Mouse (Mus musculus) heart, embryonic 14.5 days (tissue): ENCODE results near the gene Cavin3. TPM values are rescaled to one million over a fixed set of nuclear protein-coding genes. Genes with fewer than 3 reads are reported as not detected.
A peak's percentile ranks its signal among the peaks of the same experiment; 100 is the strongest.

ENCODE experiments used
- ATAC-seq: fragments of 200-750 bp; cut with Nextera tagmentation; 2 replicates; pipeline ENCODE4 v1.8.0; 2017; ENCODE audit warnings: low read depth, moderate TSS enrichment; ENCODE audit not compliant: insufficient number of reproducible peaks, insufficient read depth, low FRiP score
- H3K27ac ChIP-seq, 2 experiments: fragments of 200-500 bp in 1 of 2; fragments of 300-500 bp in 1 of 2; sonication (generic) in 1 of 2; replicated peaks in 1 of 2; 2 replicates each; pipeline ENCODE4 v1.5.1; 2012 to 2014; ENCODE audit warnings: low read depth in 2 of 2, low read length in 2 of 2, control low read depth in 1 of 2, mild to moderate bottlenecking in 1 of 2, mixed read lengths in 1 of 2; ENCODE audit not compliant: control insufficient read depth in 1 of 2, insufficient read depth in 1 of 2
- H3K27me3 ChIP-seq: fragments of 300-500 bp; sonication (generic); 2 replicates; pipeline ENCODE4 v1.6.1; 2014; ENCODE audit warnings: mild to moderate bottlenecking, low read length, control low read depth; ENCODE audit not compliant: control insufficient read depth, insufficient read depth
- H3K36me3 ChIP-seq: fragments of 300-500 bp; sonication (generic); 2 replicates; pipeline ENCODE4 v1.6.1; 2014; ENCODE audit warnings: mild to moderate bottlenecking, control low read depth, low read length, mixed read lengths; ENCODE audit not compliant: control insufficient read depth, insufficient read depth
- H3K4me1 ChIP-seq, 2 experiments: fragments of 200-500 bp in 1 of 2; fragments of 300-500 bp in 1 of 2; sonication (generic) in 1 of 2; 2 replicates each; pipeline ENCODE4 v1.6.1; 2012 to 2014; ENCODE audit warnings: low read length in 2 of 2, control low read depth in 1 of 2, mixed read lengths in 1 of 2; ENCODE audit not compliant: control insufficient read depth in 2 of 2, insufficient read depth in 2 of 2
- H3K4me2 ChIP-seq: fragments of 300-500 bp; sonication (generic); 2 replicates; pipeline ENCODE4 v1.6.1; 2014; ENCODE audit warnings: mild to moderate bottlenecking, low read length
- H3K4me3 ChIP-seq, 2 experiments: fragments of 200-500 bp in 1 of 2; fragments of 300-500 bp in 1 of 2; sonication (generic) in 1 of 2; 2 replicates each; pipeline ENCODE4 v1.5.1; 2012 to 2014; ENCODE audit warnings: low read length in 2 of 2, mild to moderate bottlenecking in 2 of 2, control low read depth in 1 of 2, low read depth in 1 of 2, moderate library complexity in 1 of 2; ENCODE audit not compliant: control insufficient read depth in 1 of 2, insufficient read depth in 1 of 2
- H3K9ac ChIP-seq: fragments of 300-500 bp; sonication (generic); 2 replicates; pipeline ENCODE4 v1.6.1; 2014; ENCODE audit warnings: mild to moderate bottlenecking, low read length
- H3K9me3 ChIP-seq: fragments of 300-500 bp; sonication (generic); 2 replicates; pipeline ENCODE4 v1.6.1; 2016; ENCODE audit warnings: low read length, control low read depth; ENCODE audit not compliant: control insufficient read depth
- WGBS: fragments of 180-500 bp; shearing (Covaris S2); extraction: QIAGEN DNeasy Blood & Tissue Kit; methylation state at CpG from one replicate; pipeline ENCODE4 v1.1.7; 2014; 5-methylcytosine and 5-hydroxymethylcytosine counted together
- polyA plus RNA-seq: library from polyadenylated mRNA; unstranded; fragments of >200 nt; fragmentation: Nextera tagmentation; extraction: Ambion mirVana; gene quantifications from 2 replicates; pipeline ENCODE4 v1.2.1, GENCODE M21; 2014

The Cavin3 gene
- polyA plus RNA-seq, 1 experiment from 2014 or later, result 99.0 TPM

DNA sequence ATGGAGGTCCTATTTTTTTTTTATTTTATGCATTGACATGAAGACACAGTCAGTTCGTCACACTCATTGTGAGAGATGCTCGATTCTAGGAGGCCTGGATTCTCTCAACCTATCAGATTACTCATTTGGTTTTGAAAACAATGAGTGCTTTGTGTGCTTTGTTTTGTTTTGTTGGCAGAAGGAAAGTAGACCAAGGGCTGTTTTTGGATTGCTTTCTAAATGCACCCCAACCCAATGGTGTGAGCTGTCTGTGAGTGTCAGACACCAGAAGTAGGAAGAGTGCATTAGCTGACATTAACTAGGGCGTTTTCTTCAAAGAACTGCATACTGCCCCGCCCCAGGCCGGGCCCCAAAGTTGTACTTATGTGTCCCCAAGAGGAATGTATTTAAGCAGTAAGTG lies 2.0 kb downstream of the Cavin3 start:
- Histone ChIP-seq H3K9me3 (no peaks in the 10 kb centered on the region), H3K27ac (peak overlapping the region in 1 of 2 experiments; percentile 71; a peak in 1 of 4 replicates), H3K4me1 (peaks cover 21 to 41% of the 10 kb centered on the region in 2 experiments), H3K9ac (peak overlapping the region; percentile 76; the same call in 1 of the 2 replicates), H3K27me3 (no peaks in the 10 kb centered on the region), H3K4me2 (peak overlapping the region; percentile 70), H3K36me3 (no peaks in the 10 kb centered on the region), H3K4me3 (peak overlapping the region in 1 of 2 experiments; percentile 46; a peak in 1 of 4 replicates)
- 54% methylated on average over 5 of the region's 5 CpGs for WGBS
- no peak for ATAC-seq

DNA sequence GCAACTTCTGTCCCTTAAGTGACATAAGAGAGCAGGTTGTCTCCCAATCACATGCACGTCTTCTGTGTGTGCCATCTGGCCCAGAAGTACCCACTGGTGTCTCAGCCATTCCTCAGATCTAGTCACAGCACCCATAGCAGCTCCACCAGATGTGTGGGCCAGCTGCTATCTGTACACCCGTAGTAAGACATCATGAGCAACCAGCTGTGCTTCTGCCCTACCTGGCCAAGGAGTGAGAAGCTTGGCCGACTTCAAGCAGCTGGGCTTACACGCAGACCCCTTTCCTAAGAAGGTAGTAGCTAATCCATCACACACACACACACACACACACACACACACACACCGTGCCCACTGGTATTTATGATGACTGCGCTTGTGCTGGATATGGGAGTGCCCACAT lies 2.9 kb downstream of the Cavin3 start:
- H3K27ac ChIP-seq, result no peak overlapping the region
- 84% methylated on average over 6 of the region's 6 CpGs for WGBS
- no peaks in the 10 kb centered on the region for H3K27me3 ChIP-seq
- H3K36me3 ChIP-seq, result no peaks in the 10 kb centered on the region
- H3K9me3 ChIP-seq, result no peaks in the 10 kb centered on the region
- H3K4me3 ChIP-seq, result no peak overlapping the region
- no peak overlapping the region for H3K4me2 ChIP-seq
- no peak overlapping the region for H3K9ac ChIP-seq
- no peak for ATAC-seq
- peaks cover 23 to 41% of the 10 kb centered on the region in 2 experiments for H3K4me1 ChIP-seq

DNA sequence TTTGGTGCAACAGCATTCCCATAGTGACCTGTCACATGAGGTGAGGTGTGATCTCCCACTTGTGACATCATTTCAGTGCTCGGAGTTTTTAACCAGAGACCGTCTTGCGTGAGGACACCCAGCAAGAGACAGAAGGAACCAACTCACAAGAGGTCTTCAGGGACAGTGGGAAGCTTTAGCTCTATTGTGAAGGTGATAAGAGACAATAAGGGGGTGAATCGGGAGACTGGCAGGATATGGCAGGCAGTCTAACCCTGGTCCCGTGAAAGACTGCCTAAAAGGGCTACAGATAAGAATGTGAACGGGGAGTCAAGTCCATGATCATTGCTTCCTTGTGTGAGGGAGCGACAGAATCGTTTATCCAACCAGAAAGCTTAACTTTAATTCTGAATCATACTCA lies 3.8 kb downstream of the Cavin3 start:
- Histone ChIP-seq H3K4me1 (peaks cover 23 to 41% of the 10 kb centered on the region in 2 experiments), H3K9me3 (no peaks in the 10 kb centered on the region), H3K9ac (no peak overlapping the region), H3K36me3 (no peaks in the 10 kb centered on the region), H3K4me2 (no peak overlapping the region), H3K27ac (no peak overlapping the region), H3K4me3 (no peak overlapping the region), H3K27me3 (no peaks in the 10 kb centered on the region)
- no peak for ATAC-seq
- 58% methylated on average over 8 of the region's 8 CpGs for WGBS

DNA sequence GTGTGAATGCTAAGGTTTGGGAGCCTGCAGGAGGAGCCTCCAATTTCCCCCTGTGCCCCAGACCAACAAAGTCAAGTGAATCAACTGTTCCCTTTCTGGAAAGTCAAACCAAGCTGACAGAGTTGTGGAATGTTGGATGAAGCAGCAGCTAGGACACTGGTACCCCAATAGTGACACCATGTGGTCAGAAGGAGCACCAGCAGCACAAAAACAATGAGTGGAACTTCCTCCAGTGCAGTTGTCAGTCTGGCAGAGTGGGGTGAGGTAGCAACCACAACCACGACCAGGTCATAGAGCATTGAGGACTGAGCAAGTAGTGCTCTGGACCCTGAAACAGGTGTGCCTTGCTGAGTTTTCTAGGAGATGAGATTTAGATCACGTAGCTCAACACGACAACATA lies 4.3 kb downstream of the Cavin3 start:
- H3K4me3 ChIP-seq, result no peak overlapping the region
- no peak overlapping the region for H3K4me2 ChIP-seq
- WGBS, result 53% methylated on average over 3 of the region's 3 CpGs
- ATAC-seq, result no peak
- H3K27me3 ChIP-seq, result no peaks in the 10 kb centered on the region
- H3K9me3 ChIP-seq, result no peaks in the 10 kb centered on the region
- no peak overlapping the region; the same call in 1 of the 2 replicates for H3K9ac ChIP-seq
- peaks cover 23 to 38% of the 10 kb centered on the region in 2 experiments for H3K4me1 ChIP-seq
- H3K36me3 ChIP-seq, result no peaks in the 10 kb centered on the region
- H3K27ac ChIP-seq, result peak overlapping the region in 1 of 2 experiments; percentile 33; a peak in 1 of 4 replicates

DNA sequence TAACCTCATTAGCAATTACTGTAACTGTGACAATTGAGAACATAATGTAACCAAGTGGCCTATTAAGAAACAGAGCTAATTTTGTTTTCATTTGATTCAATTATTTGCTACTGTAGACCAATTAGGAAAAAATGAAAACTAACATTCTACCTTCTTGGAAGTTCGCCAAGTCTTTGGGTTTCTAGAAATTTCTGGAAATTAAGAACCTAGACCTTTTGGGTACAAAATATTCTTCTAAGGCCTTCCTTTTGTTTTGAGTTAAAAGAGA lies 4.7 kb downstream of the Cavin3 start:
- H3K27me3 ChIP-seq, result no peaks in the 10 kb centered on the region
- WGBS, result 90% methylated on average over 1 of the region's 1 CpGs
- no peak overlapping the region for H3K4me3 ChIP-seq
- peaks cover 20 to 34% of the 10 kb centered on the region in 2 experiments for H3K4me1 ChIP-seq
- no peaks in the 10 kb centered on the region for H3K36me3 ChIP-seq
- H3K4me2 ChIP-seq, result no peak overlapping the region
- no peak overlapping the region; the same call in 1 of the 2 replicates for H3K9ac ChIP-seq
- ATAC-seq, result no peak
- peak overlapping the region in 1 of 2 experiments; percentile 33; a peak in 1 of 4 replicates for H3K27ac ChIP-seq
- H3K9me3 ChIP-seq, result no peaks in the 10 kb centered on the region

DNA sequence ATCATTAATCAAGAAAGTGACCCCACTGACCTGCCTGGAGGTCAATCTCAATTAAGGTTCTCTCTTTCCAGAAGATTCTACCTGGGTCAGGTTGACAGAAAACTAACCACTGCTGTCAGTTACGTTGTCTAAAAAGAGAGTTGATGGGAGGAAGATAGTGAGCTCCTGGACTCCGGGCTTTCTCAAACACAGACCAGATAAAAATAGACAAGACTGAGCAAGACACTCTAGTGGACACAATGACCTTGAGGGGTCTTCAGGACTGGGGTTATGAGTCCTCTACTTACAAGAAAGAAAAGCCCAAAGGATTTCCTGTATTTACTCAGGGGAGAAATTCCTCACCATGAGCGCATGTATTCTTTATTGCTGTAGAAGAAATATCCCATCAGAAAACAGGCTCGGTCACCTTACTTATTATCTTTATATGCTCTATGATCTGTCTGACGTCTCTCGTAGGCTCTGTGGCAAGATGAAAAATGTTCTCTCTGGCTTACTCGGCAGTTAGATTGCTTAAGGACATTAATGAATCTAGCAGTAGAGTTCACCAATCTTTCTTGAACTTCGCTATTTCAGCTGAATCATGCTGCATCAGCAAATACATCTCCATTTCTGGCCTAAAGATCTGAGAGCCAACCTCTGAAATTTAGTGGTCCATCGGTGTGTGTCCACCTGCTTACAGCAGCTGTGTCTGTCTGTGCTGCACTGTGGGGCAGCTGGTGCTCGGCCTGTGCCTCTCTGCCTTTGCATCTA lies 5.2 kb downstream of the Cavin3 start:
- H3K9ac ChIP-seq, result no peak overlapping the region
- H3K4me1 ChIP-seq, result peaks cover 16 to 29% of the 10 kb centered on the region in 2 experiments
- H3K4me2 ChIP-seq, result no peak overlapping the region
- H3K27me3 ChIP-seq, result no peaks in the 10 kb centered on the region
- no peak for ATAC-seq
- no peak overlapping the region for H3K4me3 ChIP-seq
- no peaks in the 10 kb centered on the region for H3K9me3 ChIP-seq
- 64% methylated on average over 10 of the region's 10 CpGs for WGBS
- 0 out of 4 replicates have a peak overlapping the region, but pooled peaks of 1 of the 2 experiments have one; percentile 22 for H3K27ac ChIP-seq
- no peaks in the 10 kb centered on the region for H3K36me3 ChIP-seq

DNA sequence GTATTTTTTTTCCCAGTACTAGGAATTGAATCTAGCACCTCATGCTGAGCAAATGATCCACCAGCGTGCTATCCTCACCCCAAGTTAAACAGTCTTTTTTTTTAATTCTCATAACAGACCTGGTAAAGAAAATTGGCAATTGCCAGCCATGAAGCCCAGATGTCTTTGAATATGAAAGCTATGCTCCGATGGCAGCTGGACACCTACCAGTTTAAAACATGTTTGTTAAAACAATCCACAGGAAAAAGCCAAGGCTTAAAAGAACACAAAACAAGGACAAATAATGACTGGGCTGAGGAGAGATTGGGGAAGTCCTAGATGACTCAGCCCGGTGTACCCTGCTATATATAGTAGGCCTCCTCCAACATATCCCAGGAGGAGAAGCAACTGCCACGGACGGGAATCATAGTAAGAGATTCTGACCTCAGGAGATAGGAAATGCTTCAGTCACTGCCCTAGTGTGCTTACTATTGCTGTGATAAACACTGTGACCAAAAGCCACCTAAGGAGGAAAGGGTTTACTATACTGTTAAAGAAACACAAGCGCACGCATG lies 6.6 kb downstream of the Cavin3 start:
- Histone ChIP-seq H3K27ac (no peak overlapping the region), H3K4me2 (no peak overlapping the region), H3K4me3 (no peak overlapping the region), H3K4me1 (peaks cover 5 to 16% of the 10 kb centered on the region in 2 experiments), H3K9ac (no peak overlapping the region), H3K36me3 (no peaks in the 10 kb centered on the region), H3K9me3 (no peaks in the 10 kb centered on the region), H3K27me3 (no peaks in the 10 kb centered on the region)
- WGBS, result 49% methylated on average over 7 of the region's 7 CpGs
- ATAC-seq, result no peak
